Mouse (Mus musculus): ENCODE data around the gene Tex12. TPM values are rescaled to one million over a fixed set of nuclear protein-coding genes. Genes with fewer than 3 reads are reported as not detected.

Gene Tex12
- not detected in 2 replicates for total RNA-seq (2014; fragmentation: Nextera tagmentation)
- total RNA-seq (2017), result not detected in 2 replicates

GRCm38 (mm10) chr9:50561145-50561917 is at the start of gene Tex12:
TSS of gene Tex12 (minus strand) at chr9:50561325.
- no peak for ATAC-seq (replicated peaks; ENCODE audit: low FRiP score, low TSS enrichment, poor library complexity, severe bottlenecking)

- 0 out of 2 replicates have a peak, but pooled peaks have one; percentile 0 for ATAC-seq (replicated peaks; ENCODE audit: low FRiP score, low TSS enrichment, poor library complexity, severe bottlenecking)
Observed at GRCm38 (mm10) chr9:50604338-50604737, 43.2 kb upstream of the Tex12 start.

GRCm38 (mm10) chr9:50603998-50604324 is 42.8 kb upstream of the Tex12 start:
- ATAC-seq (replicated peaks; ENCODE audit: low FRiP score, low TSS enrichment, poor library complexity, severe bottlenecking), result peak; percentile 58; the same call in 1 of the 2 replicates

- ATAC-seq (replicated peaks; ENCODE audit: low FRiP score, low TSS enrichment, poor library complexity, severe bottlenecking), result peak; percentile 89
Observed at GRCm38 (mm10) chr9:50603189-50603997, 42.3 kb upstream of the Tex12 start, which contains the start of the genes Sdhd and Timm8b. TSS of gene Sdhd (minus strand) at chr9:50603812. TSS of gene Timm8b (plus strand) at chr9:50603910.

- no peak for ATAC-seq (replicated peaks; ENCODE audit: low FRiP score, low TSS enrichment, poor library complexity, severe bottlenecking)
Observed at GRCm38 (mm10) chr9:50602055-50602845, 41.1 kb upstream of the Tex12 start.

GRCm38 (mm10) chr9:50601536-50601935 is 40.4 kb upstream of the Tex12 start:
- peak; percentile 72 for ATAC-seq (replicated peaks; ENCODE audit: low FRiP score, low TSS enrichment, poor library complexity, severe bottlenecking)

GRCm38 (mm10) chr9:50596973-50597372 is 35.8 kb upstream of the Tex12 start:
- no peak for ATAC-seq (replicated peaks; ENCODE audit: low FRiP score, low TSS enrichment, poor library complexity, severe bottlenecking)

- no peak for ATAC-seq (replicated peaks; ENCODE audit: low FRiP score, low TSS enrichment, poor library complexity, severe bottlenecking)
Observed at GRCm38 (mm10) chr9:50594794-50595417, 33.8 kb upstream of the Tex12 start.

GRCm38 (mm10) chr9:50593544-50593943 is 32.4 kb upstream of the Tex12 start:
- ATAC-seq (replicated peaks; ENCODE audit: low FRiP score, low TSS enrichment, poor library complexity, severe bottlenecking), result peak; percentile 73

GRCm38 (mm10) chr9:50592955-50593354 is 31.8 kb upstream of the Tex12 start:
- no peak for ATAC-seq (replicated peaks; ENCODE audit: low FRiP score, low TSS enrichment, poor library complexity, severe bottlenecking)

GRCm38 (mm10) chr9:50590856-50591518 is 29.9 kb upstream of the Tex12 start:
- ATAC-seq (replicated peaks; ENCODE audit: low FRiP score, low TSS enrichment, poor library complexity, severe bottlenecking), result no peak

GRCm38 (mm10) chr9:50586955-50587354 is 25.8 kb upstream of the Tex12 start:
- no peak for ATAC-seq (replicated peaks; ENCODE audit: low FRiP score, low TSS enrichment, poor library complexity, severe bottlenecking)

- ATAC-seq (replicated peaks; ENCODE audit: low FRiP score, low TSS enrichment, poor library complexity, severe bottlenecking), result no peak
Observed at GRCm38 (mm10) chr9:50585145-50585818, 24.2 kb upstream of the Tex12 start.

- ATAC-seq (replicated peaks; ENCODE audit: low FRiP score, low TSS enrichment, poor library complexity, severe bottlenecking), result no peak
Observed at GRCm38 (mm10) chr9:50580370-50580769, 19.2 kb upstream of the Tex12 start.

GRCm38 (mm10) chr9:50569599-50570525 is 8.7 kb upstream of the Tex12 start:
- no peak for ATAC-seq (replicated peaks; ENCODE audit: low FRiP score, low TSS enrichment, poor library complexity, severe bottlenecking)

- no peak for ATAC-seq (replicated peaks; ENCODE audit: low FRiP score, low TSS enrichment, poor library complexity, severe bottlenecking)
Observed at GRCm38 (mm10) chr9:50567881-50568280, 6.8 kb upstream of the Tex12 start.

- ATAC-seq (replicated peaks; ENCODE audit: low FRiP score, low TSS enrichment, poor library complexity, severe bottlenecking), result no peak
Observed at GRCm38 (mm10) chr9:50567372-50567771, 6.2 kb upstream of the Tex12 start.
